Mouse (Mus musculus) limb, embryonic 10.5 days (tissue): Measurements from ENCODE around the gene Qprt. TPM values are rescaled to one million over a fixed set of nuclear protein-coding genes. Genes with fewer than 3 reads are reported as not detected.
"Not testable (repeated sequence)": the region's sequence is repeated elsewhere in the genome, so short reads cannot be mapped to it uniquely, and the experiment has no call there.

Source experiments
- DNase-seq: peaks from one replicate; pipeline ENCODE4 v3.0.0-alpha.2; 2017; ENCODE audit warnings: low spot score
- H3K27ac ChIP-seq: fragments of 300-500 bp; sonication (generic); 2 replicates; pipeline ENCODE4 v1.5.1; 2016; ENCODE audit warnings: mild to moderate bottlenecking
- H3K27me3 ChIP-seq: fragments of 300-500 bp; sonication (generic); 2 replicates; pipeline ENCODE4 v1.6.1; 2016; ENCODE audit warnings: low read depth, mild to moderate bottlenecking; ENCODE audit not compliant: poor library complexity, severe bottlenecking
- H3K36me3 ChIP-seq: fragments of 300-500 bp; sonication (generic); 2 replicates; pipeline ENCODE4 v1.6.1; 2016; ENCODE audit warnings: mild to moderate bottlenecking, moderate library complexity
- H3K4me1 ChIP-seq: fragments of 300-500 bp; sonication (generic); 2 replicates; pipeline ENCODE4 v1.6.1; 2016
- H3K4me3 ChIP-seq: fragments of 300-500 bp; sonication (generic); 2 replicates; pipeline ENCODE4 v1.5.1; 2016; ENCODE audit warnings: mild to moderate bottlenecking, moderate library complexity
- H3K9me3 ChIP-seq: fragments of 300-500 bp; sonication (generic); replicated peaks from 2 replicates; pipeline ENCODE4 v1.6.1; 2016; ENCODE audit warnings: mild to moderate bottlenecking
- WGBS: fragments of 180-500 bp; shearing (Covaris S2); methylation state at CpG from one replicate; pipeline ENCODE4 v1.1.7; 2016; 5-methylcytosine and 5-hydroxymethylcytosine counted together
- polyA plus RNA-seq: library from polyadenylated mRNA; unstranded; fragments of >200 nt; fragmentation: Nextera tagmentation; extraction: Ambion mirVana; gene quantifications from 2 replicates; pipeline ENCODE4 v1.2.1, GENCODE M21; 2016

Qprt gene
- polyA plus RNA-seq, 1 experiment from 2014 or later = 1.7 TPM

DNA sequence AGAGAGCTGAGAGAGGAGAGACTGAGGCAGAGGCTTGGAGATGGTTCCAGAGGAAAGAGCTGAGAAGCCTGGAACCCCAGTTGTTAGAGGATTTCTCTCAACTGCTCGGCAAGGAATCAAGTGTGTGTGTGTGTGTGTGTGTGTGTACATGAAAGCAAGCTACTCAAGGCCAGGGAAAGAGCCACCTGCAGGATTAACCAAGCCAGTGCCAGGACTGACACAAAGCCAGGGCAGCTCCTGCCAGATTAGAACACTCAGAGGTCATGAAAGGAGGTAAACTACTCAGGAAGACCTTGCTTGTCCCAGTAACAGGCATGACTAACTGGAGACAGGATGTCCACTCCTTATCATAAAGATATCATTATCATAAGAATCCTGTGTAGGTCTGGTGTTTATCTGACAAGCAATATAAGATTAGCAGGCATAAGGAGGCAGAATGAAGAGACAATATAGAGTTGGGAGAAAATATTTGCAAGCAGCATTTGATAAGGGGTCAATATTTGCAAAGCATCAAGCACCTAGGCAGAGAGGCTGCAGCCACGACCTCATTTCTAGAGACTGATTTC lies 20.5 kb downstream of the Qprt start:
- no peaks in the 10 kb centered on the region for H3K27me3 ChIP-seq

GRCm38 (mm10) chr7:127099528-127099927 lies 22.5 kb downstream of the Qprt start:
- no peak for DNase-seq
- Histone ChIP-seq H3K9me3 (no peaks in the 10 kb centered on the region), H3K27ac (no peak overlapping the region), H3K4me1 (peaks cover 14% of the 10 kb centered on the region), H3K4me3 (no peak overlapping the region), H3K36me3 (no peaks in the 10 kb centered on the region), H3K27me3 (no peaks in the 10 kb centered on the region)
- 91% methylated on average over 4 of the region's 4 CpGs for WGBS

More for the DNA sequence above, 20.5 kb downstream of the Qprt start:
- no peak for DNase-seq
- no peaks in the 10 kb centered on the region for H3K36me3 ChIP-seq
- H3K4me1 ChIP-seq = peaks cover 15% of the 10 kb centered on the region
- no peaks in the 10 kb centered on the region for H3K9me3 ChIP-seq
- H3K4me3 ChIP-seq = no peak overlapping the region
- WGBS = 51% methylated on average over 2 of the region's 2 CpGs
- H3K27ac ChIP-seq = no peak overlapping the region

DNA sequence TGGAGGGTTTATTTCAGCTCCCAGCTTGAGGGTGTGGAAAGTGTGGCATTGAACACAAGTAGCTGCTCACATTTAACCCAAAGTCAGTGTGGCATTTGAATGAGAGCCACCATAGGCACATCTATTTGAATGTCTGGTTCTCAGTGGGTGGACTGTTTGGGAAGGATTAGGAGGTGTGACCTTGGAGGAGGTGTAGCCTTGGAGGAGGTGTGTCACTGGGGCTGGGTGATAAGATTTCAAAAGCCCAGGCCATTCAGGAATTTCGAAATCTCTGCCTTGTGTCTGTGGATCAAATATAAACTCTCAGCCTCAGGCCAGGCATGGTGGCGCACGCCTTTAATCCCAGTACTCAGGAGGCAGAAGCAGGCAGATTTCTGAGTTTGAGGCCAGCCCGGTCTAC lies 23.1 kb downstream of the Qprt start:
- 92% methylated on average over 4 of the region's 4 CpGs for WGBS
- DNase-seq = no peak
- H3K4me3 ChIP-seq = no peak overlapping the region

DNA sequence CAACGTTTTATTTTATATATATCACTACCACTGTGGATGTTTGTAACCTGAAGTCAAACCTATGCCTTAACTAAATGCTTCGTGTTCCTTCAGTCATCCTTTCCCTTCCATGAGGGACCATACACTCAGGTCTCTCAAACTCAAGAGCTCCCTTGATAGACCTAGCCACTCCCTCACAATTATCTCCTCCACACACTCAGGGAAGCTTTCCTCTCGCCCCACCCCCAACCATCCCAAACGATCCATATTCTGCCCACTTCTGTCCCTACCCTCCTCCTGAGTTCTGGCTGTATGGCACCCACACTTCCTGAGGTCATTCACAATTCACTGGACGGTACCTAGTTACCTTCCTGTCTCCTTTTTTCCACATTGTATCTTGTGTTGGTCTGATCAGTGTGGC lies 23.5 kb downstream of the Qprt start:
- Histone ChIP-seq H3K4me1 (peaks cover 7% of the 10 kb centered on the region), H3K4me3 (no peak overlapping the region), H3K27me3 (no peaks in the 10 kb centered on the region), H3K9me3 (no peaks in the 10 kb centered on the region), H3K27ac (no peak overlapping the region), H3K36me3 (no peaks in the 10 kb centered on the region)
- no peak for DNase-seq
- WGBS = 87% methylated on average over 5 of the region's 5 CpGs

More for the DNA sequence above, 23.1 kb downstream of the Qprt start:
- Histone ChIP-seq H3K27me3 (no peaks in the 10 kb centered on the region), H3K4me1 (peaks cover 8% of the 10 kb centered on the region), H3K36me3 (no peaks in the 10 kb centered on the region), H3K9me3 (no peaks in the 10 kb centered on the region), H3K27ac (no peak overlapping the region)

DNA sequence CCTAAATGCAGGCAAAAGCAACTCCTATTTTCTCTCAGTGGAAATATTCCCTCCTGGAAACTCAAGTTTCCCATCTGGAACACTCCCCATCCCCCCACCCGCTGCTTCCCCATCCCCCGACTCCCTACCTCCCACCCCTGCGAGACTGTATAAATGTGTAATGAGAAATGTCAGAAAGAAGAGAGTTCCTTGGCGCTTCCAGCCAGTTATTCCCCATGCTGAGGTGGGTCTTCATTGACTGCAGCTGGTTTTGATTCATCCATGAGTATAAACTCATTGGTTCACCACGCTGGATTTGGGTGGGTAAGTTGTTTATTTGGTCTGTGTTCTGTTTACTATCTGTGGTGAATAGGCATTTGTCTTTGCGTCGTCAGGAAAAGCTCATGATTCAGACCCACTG lies 25.6 kb downstream of the Qprt start:
- Histone ChIP-seq H3K4me1 (peaks cover 16% of the 10 kb centered on the region), H3K27me3 (no peaks in the 10 kb centered on the region), H3K27ac (no peak overlapping the region), H3K36me3 (no peaks in the 10 kb centered on the region), H3K9me3 (no peaks in the 10 kb centered on the region), H3K4me3 (no peak overlapping the region)
- WGBS = 69% methylated on average over 7 of the region's 7 CpGs
- DNase-seq = no peak

GRCm38 (mm10) chr7:127093914-127094313 lies 28.1 kb downstream of the Qprt start:
- peaks cover 31% of the 10 kb centered on the region for H3K4me1 ChIP-seq
- no peak overlapping the region for H3K4me3 ChIP-seq
- no peaks in the 10 kb centered on the region for H3K36me3 ChIP-seq
- no peaks in the 10 kb centered on the region for H3K9me3 ChIP-seq
- 84% methylated on average over 3 of the region's 3 CpGs for WGBS
- peaks cover 2% of the 10 kb centered on the region; the same call in 1 of the 2 replicates for H3K27me3 ChIP-seq
- H3K27ac ChIP-seq = no peak overlapping the region
- DNase-seq = no peak

DNA sequence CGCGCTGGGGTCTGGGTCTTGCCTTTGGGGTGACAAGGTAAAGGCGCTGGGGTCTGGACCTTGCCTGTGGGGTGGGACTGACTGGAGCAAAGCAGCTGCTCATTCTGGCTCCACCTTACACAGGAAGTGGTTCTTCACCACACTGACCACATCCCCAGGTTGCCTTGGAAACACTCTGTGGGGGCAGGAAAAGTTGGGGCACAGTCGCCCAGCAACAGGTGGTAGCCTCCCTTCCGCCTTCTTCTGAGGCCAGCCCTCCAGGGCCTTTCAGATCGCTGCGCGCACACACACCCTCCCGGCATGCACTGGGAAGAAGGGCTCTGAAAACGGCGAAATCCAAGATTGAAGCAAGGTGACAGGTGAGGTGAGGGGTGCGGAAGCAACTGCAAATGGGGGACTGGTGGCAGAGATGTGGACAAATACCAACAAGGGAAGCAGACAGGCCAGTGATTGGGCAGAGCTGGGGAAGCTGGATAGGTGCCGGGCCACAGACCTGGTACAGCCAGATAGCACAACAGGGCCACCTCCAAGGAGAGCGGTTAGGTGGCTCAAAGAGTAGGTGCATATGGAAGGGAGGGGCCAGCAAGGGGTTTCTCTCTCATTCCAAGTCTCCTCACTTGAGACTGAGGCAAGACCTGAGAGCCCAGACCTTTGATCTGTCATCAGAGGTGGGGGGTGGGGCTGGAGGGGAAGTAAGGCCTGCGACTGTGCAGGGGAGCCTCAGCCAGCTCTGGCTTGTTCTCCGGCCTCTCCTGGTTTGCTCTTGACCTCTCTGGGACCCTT lies 30.7 kb downstream of the Qprt start, which contains the start of gene AI467606:
AI467606 (plus strand) TSS at position 246 of the 783 bp plus-strand sequence.
- peaks cover 5% of the 10 kb centered on the region; the same call in 1 of the 2 replicates for H3K27me3 ChIP-seq
- peak within 1 kb of the TSS; percentile 70 for H3K27ac ChIP-seq
- no peak for DNase-seq
- peak within 1 kb of the TSS; percentile 18; the same call in 1 of the 2 replicates for H3K4me3 ChIP-seq
- no peaks in the 10 kb centered on the region for H3K36me3 ChIP-seq
- H3K4me1 ChIP-seq = peaks cover 30% of the 10 kb centered on the region
- H3K9me3 ChIP-seq = no peaks in the 10 kb centered on the region
- WGBS = 61% methylated on average over 16 of the region's 16 CpGs

- peak overlapping the region; percentile 70; the same call in 1 of the 2 replicates for H3K27ac ChIP-seq
- 88% methylated on average over 20 of the region's 20 CpGs for WGBS
- peaks cover 5% of the 10 kb centered on the region; the same call in 1 of the 2 replicates for H3K27me3 ChIP-seq
- no peaks in the 10 kb centered on the region for H3K9me3 ChIP-seq
- 0 out of 2 replicates have a peak overlapping the region, but pooled peaks have one; percentile 18 for H3K4me3 ChIP-seq
- DNase-seq = no peak
- peaks cover 28% of the 10 kb centered on the region for H3K4me1 ChIP-seq
- no peaks in the 10 kb centered on the region for H3K36me3 ChIP-seq
These were observed 31.6 kb downstream of the Qprt start for GRCm38 (mm10) chr7:127090154-127091113.

DNA sequence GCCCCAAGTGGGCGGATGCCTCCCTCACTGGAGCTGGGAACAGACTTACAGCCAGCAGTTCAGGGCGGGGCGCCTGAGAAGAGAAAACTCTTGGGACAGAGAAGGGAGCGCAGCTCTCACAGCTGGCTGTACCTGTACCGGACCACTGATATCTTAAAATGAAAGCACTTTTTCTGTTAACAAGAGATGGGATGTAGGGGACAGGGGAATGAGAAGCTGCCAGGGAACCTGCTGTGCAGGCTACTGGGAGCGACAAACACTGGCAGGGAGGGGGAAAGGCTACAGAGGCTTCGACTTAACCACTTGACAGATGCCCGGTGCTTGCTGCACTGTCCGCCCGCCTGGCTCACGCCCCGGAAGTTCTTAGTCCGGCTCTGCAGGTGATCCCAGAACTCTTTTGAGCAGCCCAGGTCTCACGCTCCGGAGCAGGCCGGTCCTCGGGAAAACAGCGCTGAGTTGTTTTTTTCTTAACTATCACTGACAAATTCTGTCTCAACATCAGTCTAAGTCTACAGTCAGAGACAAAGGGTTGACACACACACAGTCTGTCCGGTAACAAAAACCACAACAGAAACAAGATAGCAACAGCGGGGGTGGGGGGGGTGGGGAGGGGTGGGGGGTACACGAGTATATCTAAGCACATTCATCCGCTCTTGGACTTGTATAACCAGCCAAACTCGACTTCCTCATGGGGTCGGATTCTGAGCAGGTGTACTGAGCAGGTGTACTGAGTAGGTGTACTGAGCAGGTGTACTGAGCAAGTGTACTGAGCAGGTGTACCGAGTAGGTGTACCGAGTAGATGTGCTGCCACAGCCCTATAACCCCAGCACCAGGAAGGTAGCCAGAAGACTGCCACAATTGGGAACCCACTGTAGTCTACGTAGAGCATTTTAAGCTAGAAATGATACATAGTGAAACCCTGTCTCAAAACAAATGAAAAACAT lies 32.9 kb downstream of the Qprt start:
- Histone ChIP-seq H3K36me3 (no peaks in the 10 kb centered on the region), H3K4me1 (peaks cover 28% of the 10 kb centered on the region), H3K27ac (0 out of 2 replicates have a peak overlapping the region, but pooled peaks have one; percentile 30), H3K9me3 (no peaks in the 10 kb centered on the region), H3K4me3 (peak overlapping the region; percentile 18), H3K27me3 (peaks cover 5% of the 10 kb centered on the region; the same call in 1 of the 2 replicates)
- no peak for DNase-seq
- WGBS = 25% methylated on average over 27 of the region's 27 CpGs

DNA sequence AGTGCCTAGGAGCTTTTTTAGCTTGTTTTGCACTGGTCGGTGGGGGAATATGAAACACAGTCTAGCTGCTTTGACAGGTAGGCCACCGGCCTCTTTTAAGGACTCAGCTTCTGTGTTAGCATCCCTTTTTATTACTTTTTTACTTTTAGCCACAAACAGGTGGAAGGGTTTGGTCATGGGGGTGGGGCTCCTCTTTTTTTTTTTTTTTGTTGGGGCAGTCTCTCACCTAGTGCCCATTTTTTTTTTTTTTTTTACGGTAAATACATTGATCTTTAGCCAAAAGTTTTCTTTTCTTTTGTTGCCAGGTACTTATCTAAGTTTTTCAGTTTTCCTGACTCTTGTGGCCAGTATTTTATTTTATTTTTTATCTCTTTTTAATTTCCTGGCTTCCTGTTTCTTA lies 33.9 kb downstream of the Qprt start:
- peaks cover 5% of the 10 kb centered on the region; the same call in 1 of the 2 replicates for H3K27me3 ChIP-seq
- no peaks in the 10 kb centered on the region for H3K36me3 ChIP-seq
- no peak overlapping the region for H3K4me3 ChIP-seq
- H3K4me1 ChIP-seq = peaks cover 28% of the 10 kb centered on the region
- no peak overlapping the region for H3K27ac ChIP-seq
- no peaks in the 10 kb centered on the region for H3K9me3 ChIP-seq
- no peak for DNase-seq
- 90% methylated on average over 3 of the region's 3 CpGs for WGBS

DNA sequence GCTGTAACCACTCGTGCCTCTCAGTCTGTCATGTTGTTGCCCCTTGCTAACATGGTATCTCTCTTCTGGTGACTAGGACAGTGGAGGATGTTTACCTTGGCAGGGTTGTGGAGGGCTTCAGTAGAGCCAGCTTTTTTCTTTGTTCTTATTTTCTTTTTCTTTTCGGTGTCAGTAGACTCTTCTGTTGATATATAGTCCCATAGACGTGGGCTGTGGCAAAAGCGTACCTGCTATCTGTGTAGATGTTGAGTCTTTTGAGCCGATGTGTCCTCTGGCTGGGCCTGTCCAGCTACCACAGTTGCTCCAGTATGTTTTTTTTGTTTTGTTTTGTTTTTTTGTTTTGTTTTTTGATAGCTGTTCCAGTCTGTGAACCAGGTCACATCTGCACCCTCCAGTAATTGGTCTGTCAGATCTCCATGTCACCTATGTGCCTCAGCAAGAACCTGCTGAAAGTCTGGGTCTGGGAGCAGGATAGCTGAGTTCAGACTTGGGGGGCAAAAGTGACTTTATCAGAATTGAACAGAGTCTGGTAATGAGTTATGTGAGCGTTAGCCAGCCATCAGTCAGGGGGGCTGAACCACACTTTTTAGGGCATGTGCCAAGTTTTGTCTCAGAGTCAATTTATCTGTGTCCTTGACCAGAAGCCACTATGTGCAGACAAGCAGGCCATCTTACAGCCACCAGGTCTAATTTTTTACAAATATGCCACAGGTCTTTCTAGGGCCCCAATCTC lies 34.6 kb downstream of the Qprt start, which contains the start of gene Zg16:
Zg16 (minus strand) TSS at position 51 of the 733 bp plus-strand sequence.
- peaks cover 28% of the 10 kb centered on the region for H3K4me1 ChIP-seq
- WGBS = 85% methylated on average over 6 of the region's 6 CpGs
- not testable (repeated sequence) for H3K9me3 ChIP-seq, H3K27ac ChIP-seq, DNase-seq, H3K27me3 ChIP-seq, H3K36me3 ChIP-seq, H3K4me3 ChIP-seq
